Mouse (Mus musculus): ENCODE measurements around the gene Snx21. TPM values are rescaled to one million over a fixed set of nuclear protein-coding genes. Genes with fewer than 3 reads are reported as not detected.

Gene Snx21
- 16.0 and 16.6 TPM in 2 replicates for polyA plus RNA-seq (2014; fragmentation: Nextera tagmentation; extraction: Ambion mirVana)

DNA sequence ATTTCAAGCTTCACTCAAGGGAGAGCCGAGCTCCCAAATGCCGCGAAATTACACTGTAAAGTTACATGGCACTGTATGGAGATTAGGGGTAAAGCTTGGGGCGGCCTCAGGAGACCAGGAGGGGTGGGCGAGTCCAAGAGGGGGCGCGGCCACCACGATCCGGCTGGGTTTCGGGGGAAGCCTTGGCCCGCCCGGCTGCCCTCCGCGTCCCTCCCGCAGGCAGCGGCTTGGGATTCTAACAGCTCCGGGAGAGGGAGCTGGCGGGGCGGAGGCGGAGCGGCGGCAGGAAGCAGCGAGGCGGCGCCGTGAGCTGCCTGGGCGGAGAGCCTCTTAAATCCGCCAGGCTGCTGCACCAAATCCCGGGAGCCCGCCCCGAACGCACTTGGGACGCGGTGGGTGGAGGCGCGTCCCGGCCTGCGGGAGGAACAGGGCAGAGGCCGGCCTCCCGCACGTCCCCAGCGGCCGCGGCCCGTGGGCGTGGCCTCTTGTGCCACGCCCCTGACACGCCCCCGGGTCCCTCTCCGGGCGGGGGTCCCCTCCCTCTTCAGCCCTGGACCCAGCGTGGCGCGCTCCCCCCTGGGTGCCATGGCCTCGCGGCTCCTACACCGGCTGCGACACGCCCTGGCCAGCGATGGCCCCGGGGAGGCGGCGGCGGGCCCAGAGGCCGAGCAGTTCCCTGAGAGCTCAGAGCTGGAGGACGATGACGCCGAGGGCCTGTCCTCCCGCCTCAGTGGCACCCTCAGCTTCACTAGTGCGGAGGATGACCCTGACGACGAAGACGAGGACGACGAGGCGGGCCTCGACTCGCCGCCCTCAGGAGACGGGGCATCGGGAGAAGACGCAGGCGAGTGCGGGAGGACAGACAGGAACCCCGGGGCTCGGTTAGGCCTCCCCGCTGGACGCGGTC lies at the start of gene Snx21:
Gene Snx21, plus strand, starts transcription at position 343 of the 907 bp plus-strand sequence.
- Histone ChIP-seq H3K4me2 (replicated peaks; ENCODE audit: low read depth, low read length) (peak within 1 kb of the TSS; percentile 93), H3K9ac (ENCODE audit: low read depth, low read length) (peak within 1 kb of the TSS; percentile 78), H3K9me3 (ENCODE audit: control insufficient read depth, low read length) (no peaks in the 10 kb centered on the region), H3K4me3 (ENCODE audit: low read length) (peak within 1 kb of the TSS; percentile 71), H3K27ac (ENCODE audit: low read depth, low read length) (peak within 1 kb of the TSS; percentile 83), H3K4me1 (ENCODE audit: control insufficient read depth, insufficient read depth, low read length) (peaks cover 13% of the 10 kb centered on the region; the same call in 1 of the 2 replicates), H3K27me3 (ENCODE audit: control insufficient read depth, insufficient read depth, low read length) (no peaks in the 10 kb centered on the region), H3K36me3 (ENCODE audit: control insufficient read depth, insufficient read depth, low read length) (peaks cover 9% of the 10 kb centered on the region; the same call in 1 of the 2 replicates)
- WGBS: under 1% methylated on average over 82 of the region's 89 CpGs
- ATAC-seq (ENCODE audit: low FRiP score, low TSS enrichment): peak; percentile 92

DNA sequence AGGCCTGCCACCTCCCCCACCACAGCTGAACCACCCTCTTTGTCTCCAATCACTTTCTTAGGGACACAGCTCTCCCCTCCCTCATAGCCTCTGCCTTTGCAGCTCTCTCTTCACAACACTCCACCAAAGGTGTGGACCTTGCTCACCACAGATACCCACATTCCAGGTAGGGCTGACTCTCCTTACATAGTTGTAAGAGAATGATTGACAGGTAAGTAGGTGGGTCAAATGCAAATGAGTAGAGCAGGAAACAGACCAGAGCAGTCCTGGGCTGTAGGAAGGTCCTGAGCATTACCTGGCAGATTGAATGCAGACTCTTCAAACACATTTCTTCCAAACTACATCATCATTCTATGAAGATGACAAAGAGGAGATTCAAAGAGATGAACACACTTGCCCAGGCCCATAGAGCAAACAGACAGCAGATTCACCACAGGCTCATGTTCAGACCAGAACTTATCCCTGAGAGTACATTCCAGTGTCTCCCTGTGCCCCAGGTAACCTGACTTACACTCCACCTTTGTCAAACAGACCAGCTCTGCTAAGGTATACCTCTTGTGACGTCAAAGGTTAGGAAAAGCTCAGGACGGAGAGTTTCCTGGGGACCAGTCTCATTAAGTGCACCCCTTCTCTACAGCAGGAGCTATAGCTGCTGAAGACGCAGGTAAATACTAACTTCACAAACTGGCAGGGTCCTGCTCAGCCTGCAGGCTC lies 48.1 kb upstream of the Snx21 start:
- no peak overlapping the region for H3K27ac ChIP-seq (ENCODE audit: low read depth, low read length)
- H3K9ac ChIP-seq (ENCODE audit: low read depth, low read length): no peak overlapping the region
- WGBS: 78% methylated on average over 3 of the region's 3 CpGs
- no peaks in the 10 kb centered on the region for H3K9me3 ChIP-seq (ENCODE audit: control insufficient read depth, low read length)
- no peak overlapping the region for H3K4me2 ChIP-seq (replicated peaks; ENCODE audit: low read depth, low read length)
- H3K4me1 ChIP-seq (ENCODE audit: control insufficient read depth, insufficient read depth, low read length): no peaks in the 10 kb centered on the region
- no peaks in the 10 kb centered on the region for H3K36me3 ChIP-seq (ENCODE audit: control insufficient read depth, insufficient read depth, low read length)
- no peak overlapping the region for H3K4me3 ChIP-seq (ENCODE audit: low read length)
- no peaks in the 10 kb centered on the region for H3K27me3 ChIP-seq (ENCODE audit: control insufficient read depth, insufficient read depth, low read length)
- ATAC-seq (ENCODE audit: low FRiP score, low TSS enrichment): no peak

DNA sequence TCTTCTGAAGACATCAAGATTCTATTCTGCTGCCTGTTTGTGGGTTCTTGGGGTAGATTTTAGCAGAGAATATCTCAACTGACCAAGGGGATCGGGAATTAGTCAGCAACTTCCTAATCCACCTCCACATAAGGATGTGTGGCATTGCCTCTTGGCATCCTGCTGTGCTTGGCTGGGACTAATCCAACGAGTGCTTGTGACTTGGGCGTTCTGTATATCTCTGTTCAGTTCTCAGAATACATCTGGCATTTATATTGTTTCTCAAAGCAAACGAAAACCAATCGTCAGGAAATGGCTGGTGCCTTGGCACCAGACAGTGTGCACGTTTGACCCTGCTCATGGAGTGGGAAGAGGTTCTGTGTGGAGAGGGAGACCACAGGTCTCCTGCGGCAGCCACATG lies 45.7 kb upstream of the Snx21 start:
- no peaks in the 10 kb centered on the region for H3K9me3 ChIP-seq (ENCODE audit: control insufficient read depth, low read length)
- 68% methylated on average over 7 of the region's 7 CpGs for WGBS

DNA sequence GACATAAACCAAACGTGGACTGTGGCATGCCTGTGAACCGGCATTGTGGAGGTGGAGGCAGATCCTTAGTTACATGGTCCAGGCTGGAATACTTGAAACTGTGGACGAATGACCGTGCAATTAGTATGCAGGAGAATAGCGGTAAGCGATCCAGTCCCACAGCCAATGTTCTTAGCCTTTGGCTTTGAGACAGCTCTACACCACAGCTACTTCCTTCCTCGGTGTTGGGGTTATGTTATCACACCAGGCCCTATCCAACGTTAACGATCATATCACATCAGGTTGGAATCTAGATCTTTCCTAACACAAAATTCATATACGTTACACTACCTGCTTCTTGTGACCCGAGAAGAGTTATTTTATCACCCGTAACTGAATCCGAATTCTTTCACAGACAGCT lies 40.6 kb upstream of the Snx21 start:
- Histone ChIP-seq H3K9ac (ENCODE audit: low read depth, low read length) (peak overlapping the region; percentile 93; the same call in 1 of the 2 replicates), H3K9me3 (ENCODE audit: control insufficient read depth, low read length) (no peaks in the 10 kb centered on the region), H3K4me1 (ENCODE audit: control insufficient read depth, insufficient read depth, low read length) (peaks cover 5% of the 10 kb centered on the region), H3K36me3 (ENCODE audit: control insufficient read depth, insufficient read depth, low read length) (peaks cover 21% of the 10 kb centered on the region), H3K27me3 (ENCODE audit: control insufficient read depth, insufficient read depth, low read length) (no peaks in the 10 kb centered on the region), H3K4me2 (replicated peaks; ENCODE audit: low read depth, low read length) (peak overlapping the region; percentile 60), H3K27ac (ENCODE audit: low read depth, low read length) (no peak overlapping the region), H3K4me3 (ENCODE audit: low read length) (peak overlapping the region; percentile 83)
- ATAC-seq (ENCODE audit: low FRiP score, low TSS enrichment): no peak
- 67% methylated on average over 13 of the region's 13 CpGs for WGBS

More for the DNA sequence above, 45.7 kb upstream of the Snx21 start:
- H3K36me3 ChIP-seq (ENCODE audit: control insufficient read depth, insufficient read depth, low read length): no peaks in the 10 kb centered on the region
- H3K4me3 ChIP-seq (ENCODE audit: low read length): no peak overlapping the region
- ATAC-seq (ENCODE audit: low FRiP score, low TSS enrichment): no peak
- H3K27me3 ChIP-seq (ENCODE audit: control insufficient read depth, insufficient read depth, low read length): no peaks in the 10 kb centered on the region
- no peak overlapping the region for H3K9ac ChIP-seq (ENCODE audit: low read depth, low read length)
- no peaks in the 10 kb centered on the region for H3K4me1 ChIP-seq (ENCODE audit: control insufficient read depth, insufficient read depth, low read length)
- H3K4me2 ChIP-seq (replicated peaks; ENCODE audit: low read depth, low read length): no peak overlapping the region
- no peak overlapping the region for H3K27ac ChIP-seq (ENCODE audit: low read depth, low read length)

DNA sequence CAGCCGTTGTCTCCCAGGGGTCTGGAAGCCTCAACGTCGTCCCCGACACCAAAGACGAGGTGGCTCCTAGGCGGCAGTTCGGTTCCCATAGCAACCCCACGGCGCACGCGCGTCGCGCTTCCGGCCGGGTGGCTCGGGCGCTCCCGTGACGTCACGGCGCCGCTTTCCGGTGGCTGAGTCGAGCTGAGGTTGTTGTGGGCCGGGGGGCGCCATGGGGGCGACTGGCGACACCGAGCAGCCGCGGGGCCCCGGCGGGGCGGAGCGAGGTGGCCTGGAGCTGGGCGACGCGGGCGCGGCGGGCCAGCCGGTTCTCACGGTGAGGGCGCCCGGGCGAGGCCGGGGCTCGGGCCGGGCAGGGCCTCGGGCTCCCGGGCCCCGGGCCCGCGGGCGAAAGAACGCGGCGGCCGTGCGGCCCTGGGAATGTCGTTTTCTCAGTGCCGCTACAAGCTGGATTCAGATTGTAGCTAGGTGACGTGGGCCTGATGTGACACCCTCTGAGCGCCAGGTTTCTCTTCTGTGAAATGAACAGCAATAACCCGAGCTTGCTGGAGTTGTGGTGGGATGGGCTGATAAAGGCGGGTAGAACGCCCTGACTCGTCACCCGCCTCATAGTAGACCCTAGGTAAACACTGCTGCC lies 39.7 kb upstream of the Snx21 start, which contains the start of the genes Wfdc3 and Dnttip1:
Gene Wfdc3, minus strand, starts transcription at position 89 of the 637 bp plus-strand sequence.
Gene Dnttip1, plus strand, starts transcription at position 141 of the 637 bp plus-strand sequence.
- H3K4me2 ChIP-seq (replicated peaks; ENCODE audit: low read depth, low read length): peak within 1 kb of the TSS; percentile 60
- ATAC-seq (ENCODE audit: low FRiP score, low TSS enrichment): peak; percentile 89
- under 1% methylated on average over 70 of the region's 70 CpGs for WGBS

DNA sequence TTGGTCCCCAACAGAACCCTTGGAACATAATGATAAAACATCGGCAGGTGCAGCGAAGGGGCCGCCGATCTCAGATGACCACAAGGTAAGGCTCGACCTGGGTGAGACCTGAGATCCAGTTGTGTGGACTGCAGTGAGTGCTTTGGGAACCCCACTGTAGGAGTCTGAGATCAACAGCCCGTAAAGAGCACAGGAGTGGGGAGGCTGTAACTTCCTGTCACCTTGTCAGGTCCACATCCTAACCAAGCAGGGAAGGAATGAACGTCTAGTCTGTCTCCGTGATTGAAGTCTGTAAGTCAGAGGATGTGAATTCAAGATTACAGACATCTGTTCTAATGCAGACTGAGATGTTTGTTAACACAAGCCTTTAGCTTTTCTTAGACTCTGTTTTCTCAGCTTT lies 38.9 kb upstream of the Snx21 start:
- Histone ChIP-seq H3K27me3 (ENCODE audit: control insufficient read depth, insufficient read depth, low read length) (no peaks in the 10 kb centered on the region), H3K4me3 (ENCODE audit: low read length) (peak overlapping the region; percentile 83), H3K9ac (ENCODE audit: low read depth, low read length) (peak overlapping the region; percentile 93), H3K4me2 (replicated peaks; ENCODE audit: low read depth, low read length) (peak overlapping the region; percentile 60), H3K36me3 (ENCODE audit: control insufficient read depth, insufficient read depth, low read length) (peaks cover 34% of the 10 kb centered on the region), H3K4me1 (ENCODE audit: control insufficient read depth, insufficient read depth, low read length) (peaks cover 5% of the 10 kb centered on the region), H3K27ac (ENCODE audit: low read depth, low read length) (no peak overlapping the region), H3K9me3 (ENCODE audit: control insufficient read depth, low read length) (no peaks in the 10 kb centered on the region)
- ATAC-seq (ENCODE audit: low FRiP score, low TSS enrichment): no peak
- 44% methylated on average over 8 of the region's 8 CpGs for WGBS

More for the DNA sequence above, 39.7 kb upstream of the Snx21 start, which contains the start of the genes Wfdc3 and Dnttip1:
- H3K36me3 ChIP-seq (ENCODE audit: control insufficient read depth, insufficient read depth, low read length): peaks cover 30% of the 10 kb centered on the region
- H3K4me3 ChIP-seq (ENCODE audit: low read length): peak within 1 kb of the TSS; percentile 83
- peaks cover 5% of the 10 kb centered on the region for H3K4me1 ChIP-seq (ENCODE audit: control insufficient read depth, insufficient read depth, low read length)
- no peaks in the 10 kb centered on the region for H3K27me3 ChIP-seq (ENCODE audit: control insufficient read depth, insufficient read depth, low read length)
- H3K9me3 ChIP-seq (ENCODE audit: control insufficient read depth, low read length): no peaks in the 10 kb centered on the region
- H3K27ac ChIP-seq (ENCODE audit: low read depth, low read length): peak within 1 kb of the TSS; percentile 55; the same call in 1 of the 2 replicates
- peak within 1 kb of the TSS; percentile 93 for H3K9ac ChIP-seq (ENCODE audit: low read depth, low read length)

DNA sequence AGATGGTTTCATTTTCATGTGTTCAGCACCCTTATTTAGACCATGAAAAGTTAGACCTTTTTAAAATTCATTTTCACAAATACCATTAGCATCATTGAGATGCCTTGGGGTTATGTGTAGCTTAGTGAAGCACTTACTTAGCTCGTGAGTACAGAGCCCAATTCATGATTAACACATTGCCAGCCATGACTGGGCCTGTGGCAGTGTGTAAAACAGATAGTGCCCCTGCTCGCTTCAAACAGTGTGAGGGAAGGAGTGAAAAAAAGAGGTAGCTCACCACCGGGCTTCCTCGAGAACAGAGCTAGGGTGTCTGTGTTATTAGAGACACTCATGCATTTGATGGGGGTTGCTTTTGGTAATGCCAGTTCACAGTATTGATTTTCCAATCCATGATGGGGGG lies 37.4 kb upstream of the Snx21 start:
- Histone ChIP-seq H3K4me1 (ENCODE audit: control insufficient read depth, insufficient read depth, low read length) (peaks cover 5% of the 10 kb centered on the region), H3K4me2 (replicated peaks; ENCODE audit: low read depth, low read length) (no peak overlapping the region), H3K27me3 (ENCODE audit: control insufficient read depth, insufficient read depth, low read length) (no peaks in the 10 kb centered on the region), H3K4me3 (ENCODE audit: low read length) (no peak overlapping the region), H3K9me3 (ENCODE audit: control insufficient read depth, low read length) (no peaks in the 10 kb centered on the region), H3K27ac (ENCODE audit: low read depth, low read length) (no peak overlapping the region), H3K36me3 (ENCODE audit: control insufficient read depth, insufficient read depth, low read length) (peaks cover 47% of the 10 kb centered on the region), H3K9ac (ENCODE audit: low read depth, low read length) (no peak overlapping the region)
- ATAC-seq (ENCODE audit: low FRiP score, low TSS enrichment): no peak
- 86% methylated on average over 4 of the region's 4 CpGs for whole genome bisulfite sequencing

DNA sequence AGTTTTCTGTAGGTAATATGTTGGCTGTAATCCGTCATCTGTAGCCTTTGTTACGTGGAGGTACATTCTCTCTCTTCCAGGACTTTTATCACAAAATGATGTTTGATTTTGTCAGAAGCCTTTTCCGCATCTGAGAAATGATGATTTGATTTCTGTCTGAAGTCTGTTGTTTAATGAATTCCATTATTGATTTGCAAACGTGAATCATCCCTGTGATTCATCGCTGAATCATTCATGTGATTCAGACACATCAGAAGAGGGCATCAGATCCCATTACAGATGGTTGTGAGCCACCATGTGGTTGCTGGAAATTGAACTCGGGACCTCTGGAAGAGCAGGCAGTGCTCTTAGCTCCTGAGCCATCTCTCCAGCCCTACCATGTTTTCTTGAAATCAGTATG lies 36.6 kb upstream of the Snx21 start:
- WGBS: 91% methylated on average over 6 of the region's 6 CpGs
- H3K27me3 ChIP-seq (ENCODE audit: control insufficient read depth, insufficient read depth, low read length): no peaks in the 10 kb centered on the region
- no peaks in the 10 kb centered on the region for H3K9me3 ChIP-seq (ENCODE audit: control insufficient read depth, low read length)
- H3K36me3 ChIP-seq (ENCODE audit: control insufficient read depth, insufficient read depth, low read length): peaks cover 55% of the 10 kb centered on the region
- no peak overlapping the region for H3K27ac ChIP-seq (ENCODE audit: low read depth, low read length)
- no peak for ATAC-seq (ENCODE audit: low FRiP score, low TSS enrichment)
- H3K9ac ChIP-seq (ENCODE audit: low read depth, low read length): no peak overlapping the region
- no peak overlapping the region for H3K4me3 ChIP-seq (ENCODE audit: low read length)
- H3K4me2 ChIP-seq (replicated peaks; ENCODE audit: low read depth, low read length): no peak overlapping the region
- peaks cover 5% of the 10 kb centered on the region for H3K4me1 ChIP-seq (ENCODE audit: control insufficient read depth, insufficient read depth, low read length)

Measured in kidney, embryonic 14.5 days (tissue).